Mouse (Mus musculus) testis, postnatal 10 days (tissue): ENCODE results near the gene Hexb.

Source experiments
- DNase-seq: peaks from one replicate; pipeline ENCODE4 v3.0.0; 2021; ENCODE audit warnings: low spot score

Gene Hexb

GRCm38 (mm10) chr13:97224341-97224982 is 26.3 kb upstream of the Hexb start:
- no peak for DNase-seq

- no peak for DNase-seq
These were observed 25.7 kb upstream of the Hexb start for GRCm38 (mm10) chr13:97223856-97224255.

GRCm38 (mm10) chr13:97220022-97220421 is 21.9 kb upstream of the Hexb start:
- DNase-seq, result no peak

- no peak for DNase-seq
These were observed 18.0 kb upstream of the Hexb start for GRCm38 (mm10) chr13:97216196-97216595.

GRCm38 (mm10) chr13:97215563-97215962 is 17.4 kb upstream of the Hexb start:
- DNase-seq, result no peak

- DNase-seq, result no peak
These were observed 16.6 kb upstream of the Hexb start for GRCm38 (mm10) chr13:97214583-97215268.

GRCm38 (mm10) chr13:97208500-97209010 is 10.4 kb upstream of the Hexb start:
- no peak for DNase-seq

- DNase-seq, result no peak
These were observed 9.9 kb upstream of the Hexb start for GRCm38 (mm10) chr13:97208112-97208478.

- DNase-seq, result no peak
These were observed 9.4 kb upstream of the Hexb start for GRCm38 (mm10) chr13:97207472-97208111.

GRCm38 (mm10) chr13:97206046-97206445 is 7.9 kb upstream of the Hexb start:
- DNase-seq, result no peak

- DNase-seq, result peak; percentile 90
These were observed 7.0 kb upstream of the Hexb start for GRCm38 (mm10) chr13:97205052-97205701.

- no peak for DNase-seq
These were observed 3.7 kb upstream of the Hexb start for GRCm38 (mm10) chr13:97201896-97202295.

- DNase-seq, result no peak
These were observed 2.9 kb upstream of the Hexb start for GRCm38 (mm10) chr13:97201076-97201475.

- no peak for DNase-seq
These were observed 966 bp upstream of the Hexb start for GRCm38 (mm10) chr13:97199123-97199522.

GRCm38 (mm10) chr13:97196925-97197218 is 1.3 kb downstream of the Hexb start:
- no peak for DNase-seq

- no peak for DNase-seq
These were observed 1.8 kb downstream of the Hexb start for GRCm38 (mm10) chr13:97196186-97196924.

- DNase-seq, result peak; percentile 51
These were observed 4.7 kb downstream of the Hexb start for GRCm38 (mm10) chr13:97193420-97193819.

- no peak for DNase-seq
These were observed 5.5 kb downstream of the Hexb start for GRCm38 (mm10) chr13:97192649-97193048.

- no peak for DNase-seq
These were observed 10.5 kb downstream of the Hexb start for GRCm38 (mm10) chr13:97187693-97188092.

- DNase-seq, result no peak
These were observed 11.8 kb downstream of the Hexb start for GRCm38 (mm10) chr13:97186346-97186745.

- DNase-seq, result no peak
These were observed 13.5 kb downstream of the Hexb start for GRCm38 (mm10) chr13:97184656-97185055.

- no peak for DNase-seq
These were observed 14.0 kb downstream of the Hexb start for GRCm38 (mm10) chr13:97184168-97184567.
